Mouse (Mus musculus) olfactory bulb, adult 2 months (tissue): ENCODE measurements around the gene Ctnnd2.

ENCODE experiments used
- CTCF ChIP-seq: fragments of 200-500 bp; IDR thresholded peaks from 2 replicates; pipeline ENCODE4 v1.5.1; 2012; ENCODE audit warnings: low read depth, mild to moderate bottlenecking, low read length, moderate library complexity; ENCODE audit not compliant: insufficient read depth
- POLR2A ChIP-seq: fragments of 200-500 bp; IDR thresholded peaks from 2 replicates; pipeline ENCODE4 v1.6.1; 2012; ENCODE audit warnings: mild to moderate bottlenecking, low read depth, low read length, moderate library complexity; ENCODE audit not compliant: insufficient read depth

GRCm38 (mm10) chr15:30570254-30570800 lies 397.9 kb downstream of the Ctnnd2 start:
- TF ChIP-seq CTCF (no peak), POLR2A (no peak)
